Mouse (Mus musculus) adrenal gland, postnatal 25 days (tissue): ENCODE measurements around the gene Pde8a. TPM values are rescaled to one million over a fixed set of nuclear protein-coding genes. Genes with fewer than 3 reads are reported as not detected.

Source experiments
- DNase-seq: peaks from one replicate; pipeline ENCODE4 v3.0.0; 2021; ENCODE audit warnings: mixed read lengths
- total RNA-seq: library from RNA; stranded (reverse); gene quantifications from 2 replicates; pipeline ENCODE4 v1.2.3, GENCODE M21; 2021

Pde8a gene
- total RNA-seq, 1 experiment from 2014 or later, result 29.9 TPM

GRCm38 (mm10) chr7:81337785-81338521 is 124.6 kb downstream of the Pde8a start:
- peak; percentile 40 for DNase-seq

- DNase-seq, result no peak
Measured at GRCm38 (mm10) chr7:81338522-81338873, 125.1 kb downstream of the Pde8a start.

- peak; percentile 48 for DNase-seq
Measured at GRCm38 (mm10) chr7:81339783-81340182, 126.4 kb downstream of the Pde8a start.

- DNase-seq, result no peak
Measured at GRCm38 (mm10) chr7:81341563-81341962, 128.2 kb downstream of the Pde8a start.

- DNase-seq, result no peak
Measured at GRCm38 (mm10) chr7:81342356-81343094, 129.1 kb downstream of the Pde8a start.

- no peak for DNase-seq
Measured at GRCm38 (mm10) chr7:81343316-81343715, 129.9 kb downstream of the Pde8a start.

GRCm38 (mm10) chr7:81343831-81344230 is 130.4 kb downstream of the Pde8a start:
- no peak for DNase-seq

- peak; percentile 97 for DNase-seq
Measured at GRCm38 (mm10) chr7:81344544-81345446, 131.4 kb downstream of the Pde8a start, which contains the start of gene Rps17. Gene Rps17, minus strand, starts transcription at chr7:81345254.

GRCm38 (mm10) chr7:81345447-81346170 is 132.2 kb downstream of the Pde8a start:
- no peak for DNase-seq

GRCm38 (mm10) chr7:81348206-81348605 is 134.8 kb downstream of the Pde8a start:
- no peak for DNase-seq

GRCm38 (mm10) chr7:81351826-81352225 is 138.4 kb downstream of the Pde8a start:
- DNase-seq, result no peak

GRCm38 (mm10) chr7:81355746-81356145 is 142.3 kb downstream of the Pde8a start:
- no peak for DNase-seq

GRCm38 (mm10) chr7:81356360-81356759 is 143.0 kb downstream of the Pde8a start:
- no peak for DNase-seq

GRCm38 (mm10) chr7:81356975-81357374 is 143.6 kb downstream of the Pde8a start:
- DNase-seq, result no peak

GRCm38 (mm10) chr7:81367946-81368345 is 154.6 kb downstream of the Pde8a start:
- DNase-seq, result no peak

- DNase-seq, result no peak
Measured at GRCm38 (mm10) chr7:81369724-81370123, 156.3 kb downstream of the Pde8a start.

- no peak for DNase-seq
Measured at GRCm38 (mm10) chr7:81371811-81372210, 158.4 kb downstream of the Pde8a start.

- DNase-seq, result peak; percentile 57
Measured at GRCm38 (mm10) chr7:81372337-81372920, 159.0 kb downstream of the Pde8a start.

GRCm38 (mm10) chr7:81379363-81379762 is 166.0 kb downstream of the Pde8a start:
- no peak for DNase-seq
